Mouse (Mus musculus) MEL (cell line): Measurements from ENCODE around the gene Snrnp27. TPM values are rescaled to one million over a fixed set of nuclear protein-coding genes. Genes with fewer than 3 reads are reported as not detected.

Source experiments
- DNase-seq: peaks from one replicate; pipeline ENCODE4 v3.0.0; 2011; ENCODE audit warnings: low read depth, low spot score
- H3K27ac ChIP-seq: 2 replicates; pipeline ENCODE4 v1.5.1; 2012; ENCODE audit warnings: low read depth, mild to moderate bottlenecking, control low read depth, low read length, moderate library complexity; ENCODE audit not compliant: control insufficient read depth
- H3K27me3 ChIP-seq, 2 experiments: fragments of 150-350 bp in 1 of 2; sonication (generic) in 1 of 2; 2 replicates each; pipeline ENCODE4 v1.6.1; 2012; ENCODE audit warnings: low read length in 2 of 2, mild to moderate bottlenecking in 2 of 2, improper control_type of control experiment in 1 of 2, moderate library complexity in 1 of 2; ENCODE audit not compliant: insufficient read depth in 2 of 2, control insufficient read depth in 1 of 2
- H3K36me3 ChIP-seq, 2 experiments: 2 replicates each; pipeline ENCODE4 v1.6.1; 2012 to 2014; ENCODE audit warnings: low read length in 2 of 2, improper control_type of control experiment in 1 of 2, inconsistent platforms in 1 of 2, mild to moderate bottlenecking in 1 of 2; ENCODE audit not compliant: insufficient read depth in 2 of 2, control insufficient read depth in 1 of 2
- H3K4me1 ChIP-seq, 2 experiments: fragments of 150-350 bp in 1 of 2; sonication (generic) in 1 of 2; 2 replicates each; pipeline ENCODE4 v1.6.1; 2012; ENCODE audit warnings: low read length in 2 of 2, improper control_type of control experiment in 1 of 2, mild to moderate bottlenecking in 1 of 2; ENCODE audit not compliant: insufficient read depth in 2 of 2, control insufficient read depth in 1 of 2
- H3K4me3 ChIP-seq, 2 experiments: fragments of 150-350 bp in 1 of 2; sonication (generic) in 1 of 2; 2 replicates each; pipeline ENCODE4 v1.5.1; 2012; ENCODE audit warnings: low read depth in 2 of 2, low read length in 2 of 2, mild to moderate bottlenecking in 2 of 2, moderate library complexity in 2 of 2, control low read depth in 1 of 2, improper control_type of control experiment in 1 of 2; ENCODE audit not compliant: control insufficient read depth in 1 of 2, insufficient read depth in 1 of 2
- H3K79me2 ChIP-seq: 2 replicates; pipeline ENCODE4 v1.6.1; 2012; ENCODE audit warnings: mild to moderate bottlenecking, low read length, moderate library complexity; ENCODE audit not compliant: control insufficient read depth, poor library complexity, insufficient read depth
- H3K9ac ChIP-seq: 2 replicates; pipeline ENCODE4 v1.6.1; 2012; ENCODE audit warnings: low read depth, mild to moderate bottlenecking, control low read depth, low read length, moderate library complexity; ENCODE audit not compliant: control insufficient read depth, poor library complexity, severe bottlenecking
- H3K9me3 ChIP-seq: fragments of 150-350 bp; sonication (generic); replicated peaks from 2 replicates; pipeline ENCODE4 v1.6.1; 2012; ENCODE audit warnings: mild to moderate bottlenecking, low read length, improper control_type of control experiment, moderate library complexity; ENCODE audit not compliant: insufficient read depth
- CHD1 ChIP-seq: IDR thresholded peaks from 2 replicates; pipeline ENCODE4 v1.6.1; 2012; ENCODE audit warnings: low read depth, mild to moderate bottlenecking, inconsistent platforms, low read length, improper control_type of control experiment
- CTCF ChIP-seq, 3 experiments: IDR thresholded peaks in 2 of 3; conservative IDR thresholded peaks in 1 of 3; 2 replicates each; pipeline ENCODE4 v1.5.1; 2011 to 2012; ENCODE audit warnings: low read length in 3 of 3, low read depth in 2 of 3, mild to moderate bottlenecking in 2 of 3, improper control_type of control experiment in 1 of 3, inconsistent platforms in 1 of 3, mixed read lengths in 1 of 3, moderate library complexity in 1 of 3; ENCODE audit not compliant: control insufficient read depth in 1 of 3, insufficient read depth in 1 of 3, poor library complexity in 1 of 3, severe bottlenecking in 1 of 3
- E2F4 ChIP-seq: IDR thresholded peaks from 2 replicates; pipeline ENCODE4 v1.6.1; 2011; ENCODE audit warnings: low read depth, low read length, improper control_type of control experiment, borderline replicate concordance
- ETS1 ChIP-seq: IDR thresholded peaks from 2 replicates; pipeline ENCODE4 v1.6.1; 2012; ENCODE audit warnings: low read depth, mild to moderate bottlenecking, inconsistent platforms, low read length, improper control_type of control experiment, moderate library complexity
- GATA1 ChIP-seq: IDR thresholded peaks from 2 replicates; pipeline ENCODE4 v1.6.1; 2011; ENCODE audit warnings: low read depth, low read length, improper control_type of control experiment
- HCFC1 ChIP-seq: IDR thresholded peaks from 2 replicates; pipeline ENCODE4 v1.6.1; 2012; ENCODE audit warnings: low read depth, mild to moderate bottlenecking, inconsistent platforms, low read length, improper control_type of control experiment, moderate library complexity
- KAT2A ChIP-seq: conservative IDR thresholded peaks from 2 replicates; pipeline ENCODE4 v1.6.1; 2012; ENCODE audit warnings: low read depth, low read length, improper control_type of control experiment, inconsistent platforms
- MAX ChIP-seq: IDR thresholded peaks from 2 replicates; pipeline ENCODE4 v1.6.1; 2011; ENCODE audit warnings: low read length, improper control_type of control experiment
- MAZ ChIP-seq: IDR thresholded peaks from 2 replicates; pipeline ENCODE4 v1.6.1; 2012; ENCODE audit warnings: low read depth, mild to moderate bottlenecking, inconsistent platforms, low read length, improper control_type of control experiment
- MEF2A ChIP-seq: IDR thresholded peaks from 2 replicates; pipeline ENCODE4 v1.6.1; 2014; ENCODE audit warnings: low read depth, mild to moderate bottlenecking, inconsistent platforms, low read length, improper control_type of control experiment; ENCODE audit not compliant: poor library complexity, insufficient replicate concordance, severe bottlenecking; ENCODE audit errors: extremely low read depth
- NRF1 ChIP-seq: IDR thresholded peaks from 2 replicates; pipeline ENCODE4 v1.6.1; 2014; ENCODE audit warnings: low read depth, mild to moderate bottlenecking, inconsistent platforms, low read length, improper control_type of control experiment, moderate library complexity; ENCODE audit not compliant: poor library complexity, insufficient read depth, severe bottlenecking
- POLR2A ChIP-seq, 2 experiments: IDR thresholded peaks; 2 replicates each; pipeline ENCODE4 v1.6.1; 2011 to 2012; ENCODE audit warnings: low read length in 2 of 2, mild to moderate bottlenecking in 2 of 2, control low read depth in 1 of 2, improper control_type of control experiment in 1 of 2, low read depth in 1 of 2, moderate library complexity in 1 of 2; ENCODE audit not compliant: control insufficient read depth in 1 of 2, insufficient read depth in 1 of 2, poor library complexity in 1 of 2
- POLR2AphosphoS2 ChIP-seq: IDR thresholded peaks from 2 replicates; pipeline ENCODE4 v1.6.1; 2011; ENCODE audit warnings: low read length, improper control_type of control experiment
- POLR2AphosphoS5 ChIP-seq: IDR thresholded peaks from 2 replicates; pipeline ENCODE4 v1.6.1; 2012; ENCODE audit warnings: low read depth, borderline replicate concordance, mild to moderate bottlenecking, inconsistent platforms, low read length, moderate library complexity, mixed read lengths
- SIN3A ChIP-seq: IDR thresholded peaks from 2 replicates; pipeline ENCODE4 v1.6.1; 2012; ENCODE audit warnings: low read length, improper control_type of control experiment, inconsistent platforms
- SMC3 ChIP-seq: IDR thresholded peaks from 2 replicates; pipeline ENCODE4 v1.6.1; 2011; ENCODE audit warnings: low read depth, low read length, improper control_type of control experiment
- TBP ChIP-seq: IDR thresholded peaks from 2 replicates; pipeline ENCODE4 v1.8.0; 2011; ENCODE audit warnings: low read depth, low read length, improper control_type of control experiment
- UBTF ChIP-seq: IDR thresholded peaks from 2 replicates; pipeline ENCODE4 v1.6.1; 2012; ENCODE audit warnings: low read depth, mild to moderate bottlenecking, inconsistent platforms, low read length, improper control_type of control experiment, moderate library complexity, borderline replicate concordance; ENCODE audit not compliant: insufficient read depth
- ZC3H11A ChIP-seq: IDR thresholded peaks from 2 replicates; pipeline ENCODE4 v1.6.1; 2012; ENCODE audit warnings: low read depth, mild to moderate bottlenecking, inconsistent platforms, low read length, improper control_type of control experiment
- ZNF384 ChIP-seq: IDR thresholded peaks from 2 replicates; pipeline ENCODE4 v1.6.1; 2012; ENCODE audit warnings: low read depth, mild to moderate bottlenecking, inconsistent platforms, low read length, improper control_type of control experiment
- polyA plus RNA-seq, 2 experiments: library from polyadenylated mRNA; stranded (reverse) in 1 of 2; unstranded in 1 of 2; fragments of >175 nt in 1 of 2; fragments of >200 nt in 1 of 2; gene quantifications; 2 replicates each; pipeline versions ENCODE4 v1.2.1 to v1.2.4; 2012; ENCODE audit warnings: low replicate concordance in 2 of 2, low read depth in 1 of 2; ENCODE audit not compliant: insufficient read length in 2 of 2, insufficient read depth in 1 of 2, missing spikeins in 1 of 2
- total RNA-seq: library from RNA; depleted of rRNA; stranded (reverse); fragments of 300-350 nt; gene quantifications from 2 replicates; pipeline ENCODE4 v1.2.3, GENCODE M21; 2012

The Snrnp27 gene
- total and polyA plus RNA-seq, 3 experiments, result 79.3 to 225 (median 106) TPM

DNA sequence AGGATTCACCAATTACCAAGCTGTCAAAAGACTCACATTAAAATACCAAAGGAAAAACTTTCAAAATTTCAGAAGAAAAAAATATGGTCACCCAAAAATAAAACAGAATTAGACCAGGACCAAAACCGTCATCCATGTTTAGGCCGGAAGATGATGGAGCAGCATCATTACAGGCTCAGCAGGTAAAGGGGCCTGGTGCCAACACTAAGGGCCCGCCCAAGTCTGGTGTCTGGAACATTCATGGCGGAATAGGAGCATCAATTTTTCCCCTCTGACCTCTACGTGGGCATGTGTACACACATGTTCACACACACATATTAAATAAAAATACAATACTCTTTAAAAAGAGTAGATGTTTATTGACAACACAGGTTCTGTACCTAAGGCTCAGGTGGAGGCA lies 44.4 kb upstream of the Snrnp27 start (continued):
- TF ChIP-seq TBP, result no peak
- TF ChIP-seq NRF1, result no peak
- TF ChIP-seq CTCF (IDR thresholded peaks at IDR 0.05 in 2 of 3, conservative IDR thresholded peaks at IDR 0.05 in 1 of 3; ENCODE audit: control insufficient read depth in 1 of 3, insufficient read depth in 1 of 3, low read depth in 2 of 3, low read length in 3 of 3, poor library complexity in 1 of 3, severe bottlenecking in 1 of 3), result no peak

DNA sequence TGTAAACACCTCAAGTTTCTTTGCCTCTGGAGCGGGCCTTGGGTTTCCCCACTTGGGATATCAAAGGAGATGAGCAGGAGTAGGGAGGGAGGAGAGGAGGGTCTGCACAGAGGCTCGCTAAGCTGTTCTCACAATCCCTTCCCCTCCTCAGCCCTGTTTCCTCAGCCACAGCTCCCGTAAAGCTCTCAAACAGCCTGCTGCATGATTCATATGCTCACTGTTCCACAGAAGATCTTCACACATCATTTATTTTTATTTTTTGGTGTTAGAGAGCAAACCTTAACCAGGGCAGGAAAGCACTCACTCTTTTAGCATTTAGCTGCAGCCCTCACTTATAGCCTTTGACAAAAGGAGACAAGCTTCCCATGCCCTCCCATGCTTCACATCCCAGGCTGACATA lies 37.7 kb upstream of the Snrnp27 start:
- H3K4me3 ChIP-seq, result no peak overlapping the region
- TF ChIP-seq KAT2A (no peak), HCFC1 (no peak)
- TF ChIP-seq, all 39 proteins: peak for 0
- no peaks in the 10 kb centered on the region for H3K27me3 ChIP-seq
- no peaks in the 10 kb centered on the region for H3K9me3 ChIP-seq
- no peak overlapping the region for H3K27ac ChIP-seq
- H3K9ac ChIP-seq, result no peak overlapping the region
- H3K79me2 ChIP-seq, result no peaks in the 10 kb centered on the region
- peaks cover 0 to 11% of the 10 kb centered on the region in 2 experiments; a peak in 2 of 4 replicates for H3K36me3 ChIP-seq
- H3K4me1 ChIP-seq, result no peaks in the 10 kb centered on the region
- DNase-seq, result no peak

DNA sequence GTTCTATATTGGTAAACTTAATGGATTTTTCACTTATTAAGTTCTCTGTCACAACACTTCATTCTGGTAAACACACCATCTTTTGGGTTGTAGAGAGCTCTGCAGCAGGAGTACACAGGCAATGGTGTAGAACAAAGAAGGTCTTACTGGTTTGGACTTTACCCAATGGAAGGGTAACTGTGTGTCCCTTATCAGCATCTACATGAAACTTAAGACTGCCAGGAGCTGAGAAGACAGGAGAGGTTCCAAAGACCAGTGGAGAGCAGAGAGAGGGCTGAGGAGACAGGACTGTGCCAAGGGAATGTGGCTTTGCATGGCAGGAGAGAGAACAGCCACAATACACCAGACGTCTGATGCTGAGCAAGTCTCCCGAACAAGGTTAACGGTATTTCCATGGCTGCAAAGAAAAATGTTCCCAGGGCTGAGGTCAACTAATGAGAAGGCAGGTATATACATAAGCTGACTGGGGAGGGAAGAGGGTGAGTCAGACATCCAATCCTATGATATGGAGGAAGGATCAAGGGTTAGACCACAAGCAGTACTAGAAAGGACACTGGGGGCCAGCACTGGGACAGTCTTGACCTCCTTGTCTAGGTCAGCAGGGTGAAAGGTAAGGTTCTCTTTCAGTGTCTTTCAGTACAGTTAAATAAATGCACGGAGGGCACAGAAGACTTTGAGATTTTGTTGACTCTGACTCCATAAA lies 23.9 kb upstream of the Snrnp27 start:
- Histone ChIP-seq H3K36me3 (peaks cover 0 to 6% of the 10 kb centered on the region in 2 experiments; a peak in 2 of 4 replicates), H3K9ac (no peak overlapping the region), H3K4me1 (no peaks in the 10 kb centered on the region), H3K4me3 (no peak overlapping the region), H3K27me3 (no peaks in the 10 kb centered on the region), H3K9me3 (no peaks in the 10 kb centered on the region), H3K79me2 (no peaks in the 10 kb centered on the region), H3K27ac (no peak overlapping the region)
- no peak for TF ChIP-seq ZNF384
- no peak for TF ChIP-seq POLR2AphosphoS5
- no peak for TF ChIP-seq ZC3H11A
- no peak for TF ChIP-seq POLR2AphosphoS2
- no peak for TF ChIP-seq SMC3
- TF ChIP-seq UBTF, result no peak
- no peak for TF ChIP-seq ETS1
- TF ChIP-seq MAX, result no peak
- TF ChIP-seq SIN3A, result no peak
- no peak for TF ChIP-seq POLR2A (IDR thresholded peaks at IDR 0.05; ENCODE audit: control insufficient read depth in 1 of 2, insufficient read depth in 1 of 2, low read depth in 1 of 2, low read length in 2 of 2, poor library complexity in 1 of 2)
- TF ChIP-seq MAZ, result no peak
- no peak for TF ChIP-seq E2F4
- no peak for TF ChIP-seq CHD1
- no peak for TF ChIP-seq MEF2A
- TF ChIP-seq GATA1, result no peak
- no peak for DNase-seq
